Mouse (Mus musculus): ENCODE results near the gene Olfr110.

GRCm38 (mm10) chr17:37543800-37544435 lies 51.6 kb downstream of the Olfr110 start:
- TF ChIP-seq CTCF (IDR thresholded peaks at IDR 0.05; ENCODE audit: borderline replicate concordance, extremely low read depth, insufficient read depth, insufficient read length) (no peak), POLR2A (IDR thresholded peaks at IDR 0.05; ENCODE audit: borderline replicate concordance, extremely low read depth, insufficient read depth, insufficient read length, poor library complexity, severe bottlenecking) (no peak)
